Mouse (Mus musculus) liver, embryonic 16.5 days (tissue): Measurements from ENCODE around the gene Gca. TPM values are rescaled to one million over a fixed set of nuclear protein-coding genes. Genes with fewer than 3 reads are reported as not detected.

Experiments used
- ATAC-seq: fragments of 200-750 bp; cut with Nextera tagmentation; 2 replicates; pipeline ENCODE4 v1.8.0; 2017; ENCODE audit warnings: low read depth, mild to moderate bottlenecking, moderate number of reproducible peaks, moderate library complexity
- H3K27ac ChIP-seq: fragments of 300-500 bp; sonication (generic); 2 replicates; pipeline ENCODE4 v1.5.1; 2014; ENCODE audit warnings: mild to moderate bottlenecking, low read length
- H3K27me3 ChIP-seq: fragments of 300-500 bp; sonication (generic); 2 replicates; pipeline ENCODE4 v1.6.1; 2014; ENCODE audit warnings: low read depth, low read length, mixed read lengths; ENCODE audit not compliant: control insufficient read depth, insufficient read depth
- H3K36me3 ChIP-seq: fragments of 300-500 bp; sonication (generic); 2 replicates; pipeline ENCODE4 v1.6.1; 2014; ENCODE audit warnings: mild to moderate bottlenecking; ENCODE audit not compliant: control insufficient read depth, insufficient read depth
- H3K4me1 ChIP-seq: fragments of 300-500 bp; sonication (generic); 2 replicates; pipeline ENCODE4 v1.6.1; 2014; ENCODE audit warnings: low read depth, low read length, mixed read lengths; ENCODE audit not compliant: control insufficient read depth
- H3K4me2 ChIP-seq: fragments of 300-500 bp; sonication (generic); 2 replicates; pipeline ENCODE4 v1.6.1; 2014; ENCODE audit warnings: low read depth, low read length, mixed read lengths
- H3K4me3 ChIP-seq: fragments of 300-500 bp; sonication (generic); 2 replicates; pipeline ENCODE4 v1.5.1; 2014; ENCODE audit warnings: low read depth, mild to moderate bottlenecking, low read length
- H3K9ac ChIP-seq: fragments of 300-500 bp; sonication (generic); 2 replicates; pipeline ENCODE4 v1.6.1; 2014; ENCODE audit warnings: low read depth, low read length
- H3K9me3 ChIP-seq: fragments of 300-500 bp; sonication (generic); replicated peaks from 2 replicates; pipeline ENCODE4 v1.6.1; 2016; ENCODE audit warnings: low read length; ENCODE audit not compliant: control insufficient read depth
- WGBS: fragments of 180-500 bp; shearing (Covaris S2); extraction: QIAGEN DNeasy Blood & Tissue Kit; methylation state at CpG from one replicate; pipeline ENCODE4 v1.1.7; 2014; ENCODE audit not compliant: insufficient replicate concordance; 5-methylcytosine and 5-hydroxymethylcytosine counted together
- polyA plus RNA-seq: library from polyadenylated mRNA; unstranded; fragments of >200 nt; fragmentation: Nextera tagmentation; extraction: Ambion mirVana; gene quantifications from 2 replicates; pipeline ENCODE4 v1.2.1, GENCODE M21; 2015

Gene Gca
- polyA plus RNA-seq, 1 experiment from 2014 or later = 5.7 TPM

GRCm38 (mm10) chr2:62727732-62728131, 63.6 kb downstream of the Gca start:
- Histone ChIP-seq H3K4me2 (no peak overlapping the region), H3K9ac (no peak overlapping the region), H3K4me3 (no peak overlapping the region), H3K9me3 (no peaks in the 10 kb centered on the region), H3K36me3 (no peaks in the 10 kb centered on the region), H3K4me1 (no peaks in the 10 kb centered on the region), H3K27me3 (no peaks in the 10 kb centered on the region), H3K27ac (no peak overlapping the region)
- no peak for ATAC-seq
- 64% methylated on average over 2 of the region's 2 CpGs for WGBS

GRCm38 (mm10) chr2:62730671-62731070, 66.6 kb downstream of the Gca start:
- Histone ChIP-seq H3K36me3 (no peaks in the 10 kb centered on the region), H3K4me3 (no peak overlapping the region), H3K27me3 (no peaks in the 10 kb centered on the region), H3K4me2 (no peak overlapping the region), H3K9me3 (no peaks in the 10 kb centered on the region), H3K4me1 (no peaks in the 10 kb centered on the region), H3K9ac (no peak overlapping the region), H3K27ac (no peak overlapping the region)
- no peak for ATAC-seq
- 47% methylated on average over 1 of the region's 1 CpGs for WGBS

GRCm38 (mm10) chr2:62743098-62743497, 79.0 kb downstream of the Gca start:
- Histone ChIP-seq H3K27ac (no peak overlapping the region), H3K4me2 (no peak overlapping the region), H3K9ac (no peak overlapping the region), H3K4me1 (no peaks in the 10 kb centered on the region), H3K27me3 (no peaks in the 10 kb centered on the region), H3K9me3 (no peaks in the 10 kb centered on the region), H3K4me3 (no peak overlapping the region), H3K36me3 (no peaks in the 10 kb centered on the region)
- no peak for ATAC-seq
- 48% methylated on average over 2 of the region's 2 CpGs for WGBS

Other genes starting within 250 kb of the Gca start
- 0.08 and 0.28 TPM in 2 replicates for gene Gcg, start 180.6 kb upstream of the Gca start, polyA plus RNA-seq
- gene Fap, start 90.2 kb upstream of the Gca start, polyA plus RNA-seq = 0.34 and 0.43 TPM in 2 replicates
- gene Ifih1, start 18.0 kb upstream of the Gca start, polyA plus RNA-seq = 3.2 and 3.6 TPM in 2 replicates